Mouse (Mus musculus) cerebellum, adult 8-10 months (tissue): ENCODE data around the gene Flg2.

Experiments
- DNase-seq: peaks from one replicate; pipeline ENCODE4 v3.0.0; 2022

Gene Flg2

GRCm38 (mm10) chr3:93196978-93197377, at the start of gene Flg2:
TSS of gene Flg2 (plus strand) at chr3:93197278.
- no peak for DNase-seq

- no peak for DNase-seq
These were observed 34.6 kb upstream of the Flg2 start for GRCm38 (mm10) chr3:93162502-93162901.

GRCm38 (mm10) chr3:93162996-93163592, 34.0 kb upstream of the Flg2 start:
- no peak for DNase-seq

- no peak for DNase-seq
These were observed 16.2 kb upstream of the Flg2 start for GRCm38 (mm10) chr3:93180856-93181255.

- no peak for DNase-seq
These were observed 4.9 kb downstream of the Flg2 start for GRCm38 (mm10) chr3:93201955-93202354.

DNA sequence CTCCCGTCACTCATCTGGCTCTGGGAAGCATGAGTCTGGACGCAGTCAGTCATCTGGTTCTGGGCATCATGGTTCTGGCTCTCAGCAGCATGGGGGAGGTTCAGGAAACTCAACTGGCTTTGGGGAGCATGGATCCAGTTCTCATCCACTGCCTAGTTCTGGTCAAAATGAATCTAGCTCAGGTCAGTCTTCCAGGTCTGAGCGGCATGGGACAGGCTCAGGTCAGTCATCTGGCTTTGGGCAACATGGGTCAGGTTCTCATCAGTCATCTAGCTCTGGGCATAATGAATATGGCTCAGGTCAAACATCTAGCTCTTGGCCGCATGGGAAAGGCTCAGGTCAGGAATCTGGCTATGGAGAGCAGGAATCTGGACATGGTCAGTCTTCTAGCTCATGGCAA, 5.4 kb downstream of the Flg2 start:
- DNase-seq, result no peak
